Mouse (Mus musculus): ENCODE data around the gene Alg9. TPM values are rescaled to one million over a fixed set of nuclear protein-coding genes. Genes with fewer than 3 reads are reported as not detected.

The Alg9 gene
- polyA plus RNA-seq, 1 experiment from 2014 or later: 46.3 TPM

DNA sequence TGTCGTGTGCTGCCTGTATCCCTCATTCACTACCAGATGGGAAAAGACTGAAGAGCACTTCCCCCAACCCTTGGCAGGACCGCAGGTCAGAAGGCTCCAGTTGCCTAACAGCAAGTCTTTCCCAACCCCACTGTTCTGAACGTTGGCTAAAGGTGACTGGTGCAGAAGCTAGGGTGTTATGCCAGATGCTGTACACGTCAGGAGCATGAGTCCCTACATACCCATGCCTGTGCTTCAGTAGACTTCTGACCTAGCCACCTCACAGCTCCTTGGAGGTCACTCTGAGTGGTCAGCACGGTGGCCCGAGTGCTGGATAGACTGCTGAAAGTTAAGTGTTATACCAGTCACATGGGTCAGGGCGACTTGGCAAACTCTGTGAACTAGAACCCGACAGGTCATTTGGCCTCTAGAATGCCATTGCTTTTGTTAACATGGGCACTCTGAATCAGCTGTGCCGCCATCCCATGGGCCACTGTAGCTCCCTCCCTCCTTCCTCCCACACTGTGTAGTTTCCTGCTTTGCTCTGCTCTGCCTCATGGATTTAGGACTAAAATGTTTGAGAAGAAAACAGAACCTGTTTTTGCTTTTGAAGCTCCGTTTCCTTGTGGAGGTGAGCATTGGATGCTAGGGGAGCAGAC is 60.4 kb downstream of the Alg9 start:
- no peaks in the 10 kb centered on the region for H3K9me3 ChIP-seq (ENCODE audit: control insufficient read depth, low read length)
- no peaks in the 10 kb centered on the region for H3K36me3 ChIP-seq (ENCODE audit: control insufficient read depth, insufficient read depth, low read length)
- DNase-seq (ENCODE audit: low spot score): no peak
- ATAC-seq (ENCODE audit: insufficient read depth, low FRiP score, low TSS enrichment): no peak
- H3K4me1 ChIP-seq (ENCODE audit: control insufficient read depth, insufficient read depth, low read length): no peaks in the 10 kb centered on the region
- WGBS: 87% methylated on average over 10 of the region's 10 CpGs
- H3K9ac ChIP-seq (ENCODE audit: low read length): no peak overlapping the region
- no peak overlapping the region for H3K4me2 ChIP-seq (ENCODE audit: low read depth)
- no peak overlapping the region for H3K4me3 ChIP-seq (ENCODE audit: low read depth, low read length)
- H3K27ac ChIP-seq (ENCODE audit: low read depth, low read length): no peak overlapping the region
- no peaks in the 10 kb centered on the region for H3K27me3 ChIP-seq (ENCODE audit: control insufficient read depth, insufficient read depth, low read length)

DNA sequence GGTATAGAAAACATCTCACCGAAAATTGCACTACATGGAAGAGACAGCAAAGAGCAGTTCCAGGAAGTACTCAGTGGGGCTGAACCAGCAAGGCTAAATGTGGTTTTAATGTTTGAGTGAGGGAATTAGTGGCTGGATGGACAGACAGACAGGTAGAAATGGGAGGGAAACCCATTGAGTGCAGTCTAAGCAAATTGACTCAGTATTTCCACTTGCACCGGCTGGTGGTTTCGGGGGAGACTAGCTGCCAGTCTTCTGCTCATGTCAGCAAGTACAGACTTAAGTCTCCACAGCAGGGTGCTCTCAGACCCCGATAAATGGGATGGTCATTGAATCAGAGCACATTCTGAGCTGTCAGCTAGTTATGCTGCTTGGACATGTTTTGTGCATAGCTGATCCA is 61.3 kb downstream of the Alg9 start:
- H3K4me1 ChIP-seq (ENCODE audit: control insufficient read depth, insufficient read depth, low read length): no peaks in the 10 kb centered on the region
- 91% methylated on average over 4 of the region's 4 CpGs for WGBS
- DNase-seq (ENCODE audit: low spot score): no peak
- no peak for ATAC-seq (ENCODE audit: insufficient read depth, low FRiP score, low TSS enrichment)
- no peaks in the 10 kb centered on the region for H3K9me3 ChIP-seq (ENCODE audit: control insufficient read depth, low read length)
- H3K27me3 ChIP-seq (ENCODE audit: control insufficient read depth, insufficient read depth, low read length): no peaks in the 10 kb centered on the region
- H3K9ac ChIP-seq (ENCODE audit: low read length): no peak overlapping the region
- no peak overlapping the region for H3K4me3 ChIP-seq (ENCODE audit: low read depth, low read length)
- no peaks in the 10 kb centered on the region for H3K36me3 ChIP-seq (ENCODE audit: control insufficient read depth, insufficient read depth, low read length)
- H3K4me2 ChIP-seq (ENCODE audit: low read depth): no peak overlapping the region
- no peak overlapping the region for H3K27ac ChIP-seq (ENCODE audit: low read depth, low read length)

DNA sequence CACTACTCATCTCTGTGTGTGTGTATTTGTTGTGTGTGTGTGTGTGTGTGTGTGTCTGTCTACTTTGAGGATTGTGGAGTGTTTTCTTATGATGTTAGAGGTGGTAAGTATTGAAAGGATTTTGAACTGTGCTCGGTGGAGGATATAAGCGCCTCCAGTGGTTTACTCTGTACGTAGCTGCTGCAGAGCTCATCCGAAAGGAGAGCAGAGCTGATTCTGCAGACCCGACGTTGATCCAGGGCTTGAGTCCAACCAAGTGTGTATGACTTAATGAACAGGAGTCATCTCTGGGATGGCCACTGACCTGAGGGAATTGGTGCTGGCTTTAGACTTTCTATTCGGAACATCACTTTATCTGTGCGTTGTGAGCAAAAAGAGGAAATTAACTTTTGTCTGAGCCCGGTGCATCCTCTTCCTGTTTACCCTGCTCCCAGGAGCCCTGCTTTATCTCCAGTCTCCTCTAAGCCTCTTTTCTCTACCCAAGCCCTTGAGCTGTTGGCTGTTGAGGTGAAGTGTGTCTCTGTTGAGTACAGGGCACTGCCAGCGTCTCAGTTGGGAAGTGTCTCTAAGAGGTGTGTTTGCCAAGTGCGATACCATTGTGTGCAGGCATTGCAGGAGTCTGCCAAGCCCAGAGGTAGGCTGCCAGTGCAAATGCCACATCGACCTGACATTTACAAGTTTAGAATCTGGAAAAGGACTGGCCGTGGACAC is 66.4 kb downstream of the Alg9 start:
- Histone ChIP-seq H3K9ac (ENCODE audit: low read length) (no peak overlapping the region), H3K4me3 (ENCODE audit: low read depth, low read length) (no peak overlapping the region), H3K9me3 (ENCODE audit: control insufficient read depth, low read length) (no peaks in the 10 kb centered on the region), H3K27ac (ENCODE audit: low read depth, low read length) (no peak overlapping the region), H3K4me2 (ENCODE audit: low read depth) (no peak overlapping the region), H3K4me1 (ENCODE audit: control insufficient read depth, insufficient read depth, low read length) (no peaks in the 10 kb centered on the region), H3K36me3 (ENCODE audit: control insufficient read depth, insufficient read depth, low read length) (peaks cover 6% of the 10 kb centered on the region; the same call in 1 of the 2 replicates), H3K27me3 (ENCODE audit: control insufficient read depth, insufficient read depth, low read length) (no peaks in the 10 kb centered on the region)
- WGBS: 93% methylated on average over 13 of the region's 13 CpGs
- no peak for DNase-seq (ENCODE audit: low spot score)
- ATAC-seq (ENCODE audit: insufficient read depth, low FRiP score, low TSS enrichment): no peak

DNA sequence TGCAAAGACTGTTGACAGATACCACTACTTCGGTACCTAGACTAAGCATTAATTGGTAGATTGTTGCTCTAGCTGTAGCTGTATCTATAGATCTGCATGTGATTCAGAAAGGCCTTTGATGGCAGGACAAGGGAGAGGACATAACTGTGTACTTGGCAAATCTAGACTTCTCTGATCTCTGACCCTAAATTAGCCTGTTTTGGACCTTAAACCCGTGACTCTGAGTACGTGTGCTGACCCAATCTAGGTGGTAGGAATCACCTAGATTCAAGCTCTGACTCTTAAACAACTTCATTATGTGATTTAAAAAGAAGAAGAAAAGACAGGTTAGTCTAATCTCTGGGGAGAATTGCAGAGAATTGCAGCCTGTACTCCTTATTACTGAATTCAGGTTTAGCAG is 70.3 kb downstream of the Alg9 start, which contains the start of gene Ppp2r1b:
Gene Ppp2r1b (plus strand): TSS at position 221 of the 400 bp plus-strand sequence.
- Histone ChIP-seq H3K27ac (ENCODE audit: low read depth, low read length) (no peak within 1 kb of the TSS), H3K9ac (ENCODE audit: low read length) (no peak within 1 kb of the TSS), H3K4me1 (ENCODE audit: control insufficient read depth, insufficient read depth, low read length) (no peaks in the 10 kb centered on the region), H3K4me2 (ENCODE audit: low read depth) (no peak within 1 kb of the TSS), H3K4me3 (ENCODE audit: low read depth, low read length) (no peak within 1 kb of the TSS), H3K27me3 (ENCODE audit: control insufficient read depth, insufficient read depth, low read length) (no peaks in the 10 kb centered on the region), H3K9me3 (ENCODE audit: control insufficient read depth, low read length) (no peaks in the 10 kb centered on the region), H3K36me3 (ENCODE audit: control insufficient read depth, insufficient read depth, low read length) (peaks cover 6% of the 10 kb centered on the region; the same call in 1 of the 2 replicates)
- ATAC-seq (ENCODE audit: insufficient read depth, low FRiP score, low TSS enrichment): no peak
- no peak for DNase-seq (ENCODE audit: low spot score)
- WGBS: 94% methylated on average over 3 of the region's 3 CpGs

DNA sequence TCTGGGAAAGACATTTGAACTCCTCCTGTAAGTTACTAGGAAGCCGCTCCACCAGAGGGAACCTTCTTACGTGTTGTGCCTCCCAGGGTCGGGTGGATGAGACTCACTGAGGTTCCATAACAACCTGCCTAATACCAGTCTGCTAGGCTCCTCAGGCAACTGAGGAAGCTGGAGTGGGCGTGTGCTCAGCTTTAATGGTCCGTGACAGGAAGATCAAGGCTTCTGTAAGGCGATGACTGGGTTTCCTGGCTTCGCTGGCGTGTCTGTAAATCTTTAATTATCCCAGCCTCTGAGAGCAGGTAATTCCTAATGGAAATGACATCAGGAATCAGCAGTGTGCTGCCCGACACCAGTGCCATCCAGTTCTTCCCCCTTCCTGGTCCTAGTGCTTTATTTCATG is 70.7 kb downstream of the Alg9 start:
- H3K9me3 ChIP-seq (ENCODE audit: control insufficient read depth, low read length): no peaks in the 10 kb centered on the region
- 39% methylated on average over 9 of the region's 9 CpGs for WGBS
- no peak overlapping the region for H3K9ac ChIP-seq (ENCODE audit: low read length)
- H3K27me3 ChIP-seq (ENCODE audit: control insufficient read depth, insufficient read depth, low read length): no peaks in the 10 kb centered on the region
- H3K4me2 ChIP-seq (ENCODE audit: low read depth): no peak overlapping the region
- H3K36me3 ChIP-seq (ENCODE audit: control insufficient read depth, insufficient read depth, low read length): peaks cover 6% of the 10 kb centered on the region; the same call in 1 of the 2 replicates
- H3K4me3 ChIP-seq (ENCODE audit: low read depth, low read length): no peak overlapping the region
- H3K27ac ChIP-seq (ENCODE audit: low read depth, low read length): no peak overlapping the region
- H3K4me1 ChIP-seq (ENCODE audit: control insufficient read depth, insufficient read depth, low read length): no peaks in the 10 kb centered on the region
- no peak for ATAC-seq (ENCODE audit: insufficient read depth, low FRiP score, low TSS enrichment)
- DNase-seq (ENCODE audit: low spot score): no peak

DNA sequence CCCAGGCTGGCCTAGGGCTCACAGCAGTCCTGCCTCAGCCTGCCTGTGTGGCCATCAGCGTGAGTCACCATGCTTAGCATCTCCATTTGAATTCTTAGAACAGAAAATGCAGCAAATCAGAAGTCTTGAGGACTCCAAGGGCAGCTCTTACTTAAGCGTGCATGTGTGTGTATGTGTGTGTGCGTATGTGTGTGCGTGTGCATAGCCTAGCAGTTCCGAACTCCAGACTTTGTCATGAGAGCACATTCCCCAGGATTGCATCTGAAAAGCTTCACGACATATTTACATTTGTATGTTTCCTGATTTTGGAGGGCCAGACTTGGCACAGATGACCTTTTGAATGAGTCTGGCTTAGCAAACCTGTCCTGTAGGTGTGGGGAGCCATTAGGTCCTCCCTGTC is 72.3 kb downstream of the Alg9 start:
- 95% methylated on average over 6 of the region's 6 CpGs for WGBS
- Histone ChIP-seq H3K27ac (ENCODE audit: low read depth, low read length) (no peak overlapping the region), H3K9ac (ENCODE audit: low read length) (no peak overlapping the region), H3K4me1 (ENCODE audit: control insufficient read depth, insufficient read depth, low read length) (no peaks in the 10 kb centered on the region), H3K27me3 (ENCODE audit: control insufficient read depth, insufficient read depth, low read length) (no peaks in the 10 kb centered on the region), H3K4me3 (ENCODE audit: low read depth, low read length) (no peak overlapping the region), H3K36me3 (ENCODE audit: control insufficient read depth, insufficient read depth, low read length) (peaks cover 6% of the 10 kb centered on the region; the same call in 1 of the 2 replicates), H3K9me3 (ENCODE audit: control insufficient read depth, low read length) (no peaks in the 10 kb centered on the region), H3K4me2 (ENCODE audit: low read depth) (no peak overlapping the region)
- DNase-seq (ENCODE audit: low spot score) (no peak), ATAC-seq (ENCODE audit: insufficient read depth, low FRiP score, low TSS enrichment) (no peak)

DNA sequence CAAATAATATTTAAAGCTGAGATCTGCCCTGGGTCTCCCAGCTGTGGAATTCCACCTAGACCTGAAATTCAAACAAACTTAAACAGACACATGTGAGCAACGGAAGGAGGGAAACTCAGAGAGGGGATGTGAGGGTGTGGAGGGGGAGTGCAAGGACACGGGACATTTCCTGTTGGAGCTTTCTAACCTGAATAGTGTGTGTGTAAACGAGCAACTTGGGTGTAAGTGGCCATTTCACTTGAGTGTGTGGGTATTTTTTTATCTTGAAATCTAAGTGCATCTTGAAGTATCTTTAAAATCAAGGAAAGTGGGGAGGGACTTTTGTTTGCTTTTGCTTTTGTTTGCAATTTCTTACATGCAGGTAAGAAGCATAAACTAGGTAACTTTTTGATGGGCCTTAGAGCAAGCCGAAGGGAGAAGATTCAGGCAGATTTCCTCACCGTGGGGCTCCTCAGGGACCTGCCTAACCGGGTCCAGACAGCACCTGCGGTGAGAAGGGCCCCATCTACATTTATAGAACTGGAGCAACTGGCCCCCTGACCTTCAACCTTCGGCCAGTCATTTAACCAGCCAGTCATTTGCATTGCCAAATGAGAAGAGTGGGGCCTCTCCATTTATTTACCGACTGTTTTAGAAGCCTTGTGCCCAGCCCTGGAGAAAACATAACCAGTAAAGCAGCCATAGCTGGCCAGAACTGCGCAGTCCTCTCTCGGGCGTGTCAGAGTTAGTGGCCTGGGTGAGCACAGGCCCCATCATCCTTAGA is 73.0 kb downstream of the Alg9 start:
- no peak for ATAC-seq (ENCODE audit: insufficient read depth, low FRiP score, low TSS enrichment)
- 73% methylated on average over 12 of the region's 12 CpGs for WGBS

DNA sequence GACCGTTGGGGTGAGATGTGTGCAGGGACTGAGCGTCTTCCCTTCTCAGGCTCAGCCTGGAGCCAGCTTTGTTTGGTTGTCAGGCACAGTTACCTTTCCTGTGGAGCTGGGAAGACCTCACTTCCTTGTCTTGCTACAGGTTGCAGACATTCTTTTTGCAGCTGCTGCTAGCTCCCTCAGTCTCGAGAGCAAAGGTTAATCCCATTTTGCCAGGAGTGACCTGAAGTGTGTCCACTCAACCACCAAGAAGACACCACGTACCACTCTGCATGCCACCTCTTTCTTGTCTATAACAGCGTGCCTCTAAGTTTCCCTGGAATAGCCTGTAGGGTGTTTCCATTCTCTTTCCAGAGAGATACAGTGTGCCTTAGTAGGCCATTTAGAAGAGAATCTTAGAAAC is 74.0 kb downstream of the Alg9 start:
- H3K4me3 ChIP-seq (ENCODE audit: low read depth, low read length): no peak overlapping the region
- no peaks in the 10 kb centered on the region for H3K27me3 ChIP-seq (ENCODE audit: control insufficient read depth, insufficient read depth, low read length)
- H3K4me2 ChIP-seq (ENCODE audit: low read depth): no peak overlapping the region
- H3K9me3 ChIP-seq (ENCODE audit: control insufficient read depth, low read length): no peaks in the 10 kb centered on the region
- H3K36me3 ChIP-seq (ENCODE audit: control insufficient read depth, insufficient read depth, low read length): peaks cover 3% of the 10 kb centered on the region; the same call in 1 of the 2 replicates
- H3K27ac ChIP-seq (ENCODE audit: low read depth, low read length): no peak overlapping the region
- 74% methylated on average over 5 of the region's 5 CpGs for WGBS
- DNase-seq (ENCODE audit: low spot score): no peak
- no peak for ATAC-seq (ENCODE audit: insufficient read depth, low FRiP score, low TSS enrichment)
- H3K4me1 ChIP-seq (ENCODE audit: control insufficient read depth, insufficient read depth, low read length): no peaks in the 10 kb centered on the region
- no peak overlapping the region for H3K9ac ChIP-seq (ENCODE audit: low read length)

More for the DNA sequence above, 73.0 kb downstream of the Alg9 start:
- H3K4me1 ChIP-seq (ENCODE audit: control insufficient read depth, insufficient read depth, low read length): no peaks in the 10 kb centered on the region
- H3K36me3 ChIP-seq (ENCODE audit: control insufficient read depth, insufficient read depth, low read length): peaks cover 6% of the 10 kb centered on the region; the same call in 1 of the 2 replicates
- H3K4me3 ChIP-seq (ENCODE audit: low read depth, low read length): no peak overlapping the region
- H3K9me3 ChIP-seq (ENCODE audit: control insufficient read depth, low read length): no peaks in the 10 kb centered on the region
- H3K27me3 ChIP-seq (ENCODE audit: control insufficient read depth, insufficient read depth, low read length): no peaks in the 10 kb centered on the region
- DNase-seq (ENCODE audit: low spot score): no peak
- H3K9ac ChIP-seq (ENCODE audit: low read length): no peak overlapping the region
- H3K4me2 ChIP-seq (ENCODE audit: low read depth): no peak overlapping the region
- H3K27ac ChIP-seq (ENCODE audit: low read depth, low read length): no peak overlapping the region

Measured in neural tube, embryonic 11.5 days (tissue).